Mouse (Mus musculus): Measurements from ENCODE around the gene Stab2. TPM values are rescaled to one million over a fixed set of nuclear protein-coding genes. Genes with fewer than 3 reads are reported as not detected.

Stab2 gene
- polyA plus RNA-seq, 1 experiment, result 0.05 TPM

GRCm38 (mm10) chr10:86807362-86807761 is 200.5 kb downstream of the Stab2 start:
- TF ChIP-seq MYOD1 (IDR thresholded peaks at IDR 0.05; ENCODE audit: control insufficient read depth, insufficient read length, low read depth) (no peak), MAX (IDR thresholded peaks at IDR 0.05) (no peak), CEBPB (IDR thresholded peaks at IDR 0.05; ENCODE audit: low read depth) (no peak), USF1 (IDR thresholded peaks at IDR 0.05; ENCODE audit: low read depth) (no peak), CTCF (IDR thresholded peaks at IDR 0.05; ENCODE audit: control insufficient read depth, insufficient read depth, insufficient read length) (no peak), MYOG (IDR thresholded peaks at IDR 0.05; ENCODE audit: control insufficient read depth, extremely low read depth, insufficient read length) (no peak), FOSL1 (IDR thresholded peaks at IDR 0.05; ENCODE audit: insufficient read depth, low read length, poor library complexity, severe bottlenecking) (no peak)
- Histone ChIP-seq H3K4me3 (ENCODE audit: insufficient read depth, poor library complexity, severe bottlenecking) (no peak overlapping the region), H3ac (ENCODE audit: control insufficient read depth, insufficient read length, low read depth) (no peak overlapping the region), H3K27me3 (ENCODE audit: control insufficient read depth, insufficient read depth, insufficient read length) (no peaks in the 10 kb centered on the region), H3K79me2 (ENCODE audit: control insufficient read depth, insufficient read depth) (peaks cover 72% of the 10 kb centered on the region), H3K79me3 (ENCODE audit: low read depth) (peaks cover 35% of the 10 kb centered on the region), H3K36me3 (ENCODE audit: control insufficient read depth, insufficient read depth) (peaks cover 42% of the 10 kb centered on the region)

GRCm38 (mm10) chr10:86796073-86796741 is 211.6 kb downstream of the Stab2 start:
- TF ChIP-seq USF1 (IDR thresholded peaks at IDR 0.05; ENCODE audit: low read depth), result no peak
- no peak for TF ChIP-seq CEBPB (IDR thresholded peaks at IDR 0.05; ENCODE audit: low read depth)
- no peak for TF ChIP-seq MAX (IDR thresholded peaks at IDR 0.05)
- no peak for TF ChIP-seq MYOG (IDR thresholded peaks at IDR 0.05; ENCODE audit: control insufficient read depth, extremely low read depth, insufficient read length)
- TF ChIP-seq MYOD1 (IDR thresholded peaks at IDR 0.05; ENCODE audit: control insufficient read depth, insufficient read length, low read depth), result no peak
- TF ChIP-seq FOSL1 (IDR thresholded peaks at IDR 0.05; ENCODE audit: insufficient read depth, low read length, poor library complexity, severe bottlenecking), result no peak
- no peak for TF ChIP-seq CTCF (IDR thresholded peaks at IDR 0.05; ENCODE audit: control insufficient read depth, insufficient read depth, insufficient read length)
- H3K4me3 ChIP-seq (ENCODE audit: insufficient read depth, poor library complexity, severe bottlenecking), result no peak overlapping the region
- peaks cover 54% of the 10 kb centered on the region for H3K79me2 ChIP-seq (ENCODE audit: control insufficient read depth, insufficient read depth)
- no peak overlapping the region for H3ac ChIP-seq (ENCODE audit: control insufficient read depth, insufficient read length, low read depth)
- peaks cover 13% of the 10 kb centered on the region for H3K36me3 ChIP-seq (ENCODE audit: control insufficient read depth, insufficient read depth)
- no peaks in the 10 kb centered on the region for H3K27me3 ChIP-seq (ENCODE audit: control insufficient read depth, insufficient read depth, insufficient read length)
- peaks cover 49% of the 10 kb centered on the region for H3K79me3 ChIP-seq (ENCODE audit: low read depth)

GRCm38 (mm10) chr10:86794794-86795535 is 212.9 kb downstream of the Stab2 start:
- H3K27me3 ChIP-seq (ENCODE audit: control insufficient read depth, insufficient read depth, insufficient read length), result no peaks in the 10 kb centered on the region
- H3ac ChIP-seq (ENCODE audit: control insufficient read depth, insufficient read length, low read depth), result no peak overlapping the region
- peaks cover 67% of the 10 kb centered on the region for H3K79me2 ChIP-seq (ENCODE audit: control insufficient read depth, insufficient read depth)
- no peak for TF ChIP-seq CEBPB (IDR thresholded peaks at IDR 0.05; ENCODE audit: low read depth)
- no peak for TF ChIP-seq MYOD1 (IDR thresholded peaks at IDR 0.05; ENCODE audit: control insufficient read depth, insufficient read length, low read depth)
- no peak for TF ChIP-seq FOSL1 (IDR thresholded peaks at IDR 0.05; ENCODE audit: insufficient read depth, low read length, poor library complexity, severe bottlenecking)
- TF ChIP-seq MAX (IDR thresholded peaks at IDR 0.05), result no peak
- TF ChIP-seq MYOG (IDR thresholded peaks at IDR 0.05; ENCODE audit: control insufficient read depth, extremely low read depth, insufficient read length), result no peak
- no peak for TF ChIP-seq CTCF (IDR thresholded peaks at IDR 0.05; ENCODE audit: control insufficient read depth, insufficient read depth, insufficient read length)
- TF ChIP-seq USF1 (IDR thresholded peaks at IDR 0.05; ENCODE audit: low read depth), result no peak
- peaks cover 61% of the 10 kb centered on the region for H3K79me3 ChIP-seq (ENCODE audit: low read depth)
- peaks cover 17% of the 10 kb centered on the region for H3K36me3 ChIP-seq (ENCODE audit: control insufficient read depth, insufficient read depth)
- H3K4me3 ChIP-seq (ENCODE audit: insufficient read depth, poor library complexity, severe bottlenecking), result no peak overlapping the region

GRCm38 (mm10) chr10:86794196-86794595 is 213.6 kb downstream of the Stab2 start:
- no peaks in the 10 kb centered on the region for H3K27me3 ChIP-seq (ENCODE audit: control insufficient read depth, insufficient read depth, insufficient read length)
- H3K79me3 ChIP-seq (ENCODE audit: low read depth), result peaks cover 69% of the 10 kb centered on the region
- peaks cover 74% of the 10 kb centered on the region for H3K79me2 ChIP-seq (ENCODE audit: control insufficient read depth, insufficient read depth)
- no peak overlapping the region for H3K4me3 ChIP-seq (ENCODE audit: insufficient read depth, poor library complexity, severe bottlenecking)
- peaks cover 17% of the 10 kb centered on the region for H3K36me3 ChIP-seq (ENCODE audit: control insufficient read depth, insufficient read depth)
- H3ac ChIP-seq (ENCODE audit: control insufficient read depth, insufficient read length, low read depth), result no peak overlapping the region
- TF ChIP-seq MYOD1 (IDR thresholded peaks at IDR 0.05; ENCODE audit: control insufficient read depth, insufficient read length, low read depth) (no peak), FOSL1 (IDR thresholded peaks at IDR 0.05; ENCODE audit: insufficient read depth, low read length, poor library complexity, severe bottlenecking) (no peak), MAX (IDR thresholded peaks at IDR 0.05) (no peak), MYOG (IDR thresholded peaks at IDR 0.05; ENCODE audit: control insufficient read depth, extremely low read depth, insufficient read length) (no peak), USF1 (IDR thresholded peaks at IDR 0.05; ENCODE audit: low read depth) (no peak), CEBPB (IDR thresholded peaks at IDR 0.05; ENCODE audit: low read depth) (no peak), CTCF (IDR thresholded peaks at IDR 0.05; ENCODE audit: control insufficient read depth, insufficient read depth, insufficient read length) (no peak)

- no peak overlapping the region for H3K4me3 ChIP-seq (ENCODE audit: insufficient read depth, poor library complexity, severe bottlenecking)
- H3ac ChIP-seq (ENCODE audit: control insufficient read depth, insufficient read length, low read depth), result no peak overlapping the region
- no peak for TF ChIP-seq CTCF (IDR thresholded peaks at IDR 0.05; ENCODE audit: control insufficient read depth, insufficient read depth, insufficient read length)
- TF ChIP-seq CEBPB (IDR thresholded peaks at IDR 0.05; ENCODE audit: low read depth), result no peak
- no peak for TF ChIP-seq MYOG (IDR thresholded peaks at IDR 0.05; ENCODE audit: control insufficient read depth, extremely low read depth, insufficient read length)
- no peak for TF ChIP-seq USF1 (IDR thresholded peaks at IDR 0.05; ENCODE audit: low read depth)
- no peak for TF ChIP-seq MYOD1 (IDR thresholded peaks at IDR 0.05; ENCODE audit: control insufficient read depth, insufficient read length, low read depth)
- TF ChIP-seq FOSL1 (IDR thresholded peaks at IDR 0.05; ENCODE audit: insufficient read depth, low read length, poor library complexity, severe bottlenecking), result no peak
- no peak for TF ChIP-seq MAX (IDR thresholded peaks at IDR 0.05)
- peaks cover 76% of the 10 kb centered on the region for H3K79me3 ChIP-seq (ENCODE audit: low read depth)
- peaks cover 17% of the 10 kb centered on the region for H3K36me3 ChIP-seq (ENCODE audit: control insufficient read depth, insufficient read depth)
- H3K27me3 ChIP-seq (ENCODE audit: control insufficient read depth, insufficient read depth, insufficient read length), result no peaks in the 10 kb centered on the region
- peaks cover 81% of the 10 kb centered on the region for H3K79me2 ChIP-seq (ENCODE audit: control insufficient read depth, insufficient read depth)
Observed at GRCm38 (mm10) chr10:86793509-86793951, 214.3 kb downstream of the Stab2 start.
